ENCODE assay signal across 18 mouse cellular contexts in the genomic region with DNA sequence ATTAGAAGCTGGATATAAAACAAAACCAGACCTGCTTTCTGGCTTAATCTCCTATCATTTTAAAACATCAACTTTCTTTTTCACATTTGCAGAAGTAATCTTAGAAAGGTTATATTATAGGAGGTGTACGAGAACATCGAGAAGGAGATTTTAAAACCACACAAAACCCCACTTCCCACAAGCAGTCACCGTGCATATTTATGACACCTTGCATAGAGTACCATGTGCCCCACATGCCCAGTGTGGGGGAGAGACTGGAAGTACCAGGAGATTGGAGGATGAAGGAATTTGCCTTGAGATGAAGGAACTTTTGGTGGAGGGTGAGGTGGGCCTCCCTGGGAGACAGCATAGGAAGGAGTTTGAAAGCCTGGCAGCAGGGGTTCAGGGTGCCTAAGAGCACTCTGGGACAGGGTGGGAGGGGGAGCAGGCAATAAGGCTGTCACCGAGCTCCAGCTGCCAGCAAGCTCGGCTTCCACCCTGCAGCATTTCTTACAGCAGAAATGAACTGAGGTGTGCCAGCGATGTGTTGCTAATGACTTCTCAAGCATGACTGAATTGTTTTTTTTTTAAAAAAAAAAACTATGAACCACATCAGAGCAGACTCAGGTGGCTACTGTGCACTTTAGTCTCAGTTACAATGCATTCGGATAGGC.
DNase-seq lines count a peak whose midpoint lies in the region; ATAC-seq and TF ChIP-seq lines count a peak whose summit lies in the region.
"Had no signal": no experiment of that assay in that cellular context is flagged by ENCODE, and none has a peak within 500 bp of the region (broad histone marks: within the 10 kb centered on the region; RNA-seq: fewer than 3 reads in every experiment).

No protein-coding gene starts in this region.

- no peak overlapping the region for H3K4me2 ChIP-seq in forebrain, embryonic 16.5 days (ENCODE audit: low read length)
- H3K4me2 ChIP-seq in forebrain, embryonic 13.5 days: no peak overlapping the region
- H3K4me2 ChIP-seq: embryonic facial prominence, embryonic 13.5 days; heart, embryonic 12.5 days; liver, embryonic 13.5 days; neural tube, embryonic 12.5 days had no signal

- H3K27me3 ChIP-seq in forebrain, embryonic 16.5 days (replicated peaks; ENCODE audit: control insufficient read depth, insufficient read depth, low read length): no peaks in the 10 kb centered on the region
- no peaks in the 10 kb centered on the region for H3K27me3 ChIP-seq in forebrain, embryonic 13.5 days
- H3K27me3 ChIP-seq in Patski: no peaks in the 10 kb centered on the region
- H3K27me3 ChIP-seq: embryonic facial prominence, embryonic 13.5 days; heart, embryonic 12.5 days; liver, embryonic 13.5 days; neural tube, embryonic 12.5 days had no signal

- H3K9ac ChIP-seq in forebrain, embryonic 16.5 days (replicated peaks; ENCODE audit: low read depth, low read length): no peak overlapping the region
- H3K9ac ChIP-seq in forebrain, embryonic 13.5 days: no peak overlapping the region
- H3K9ac ChIP-seq: embryonic facial prominence, embryonic 13.5 days; heart, embryonic 12.5 days; liver, embryonic 13.5 days; neural tube, embryonic 12.5 days had no signal

- DNase-seq in Patski (ENCODE audit: low read depth, low spot score): no peak
- DNase-seq in kidney, postnatal 14 days: peak; percentile 41
- DNase-seq in urinary bladder, postnatal 4 days (ENCODE audit: low spot score in 2 of 2): no peak
- no peak for DNase-seq in cerebellum, adult 11 months
- DNase-seq: adrenal gland, postnatal 14 days; cerebellum, adult 8-10 months; gastrocnemius, postnatal 36 days; liver, embryonic 13.5 days; right cerebral cortex, postnatal 4 days; thymus, postnatal 25 days had no signal

- no peak overlapping the region for H3K27ac ChIP-seq in forebrain, embryonic 16.5 days (ENCODE audit: low read length)
- H3K27ac ChIP-seq in forebrain, embryonic 13.5 days: no peak overlapping the region
- H3K27ac ChIP-seq: embryonic facial prominence, embryonic 13.5 days; liver, embryonic 13.5 days; neural tube, embryonic 12.5 days had no signal

- H3K9me3 ChIP-seq in forebrain, embryonic 16.5 days (ENCODE audit: control insufficient read depth, low read length): no peaks in the 10 kb centered on the region
- no peaks in the 10 kb centered on the region; the same call in 1 of the 2 replicates for H3K9me3 ChIP-seq in forebrain, embryonic 13.5 days (replicated peaks)
- H3K9me3 ChIP-seq: embryonic facial prominence, embryonic 13.5 days; heart, embryonic 12.5 days; liver, embryonic 13.5 days; neural tube, embryonic 12.5 days had no signal

- no peaks in the 10 kb centered on the region; the same call in 1 of the 2 replicates for H3K4me1 ChIP-seq in forebrain, embryonic 16.5 days (replicated peaks; ENCODE audit: control insufficient read depth, insufficient read depth, low read length)
- 0 out of 2 replicates have a peak, but pooled peaks cover 5% of the 10 kb centered on the region for H3K4me1 ChIP-seq in forebrain, embryonic 13.5 days
- H3K4me1 ChIP-seq: embryonic facial prominence, embryonic 13.5 days; heart, embryonic 12.5 days; liver, embryonic 13.5 days had no signal

- in situ Hi-C loops in Patski (cut with MboI; ENCODE audit: low pct_unique_long_range_greater_than_20kb): no loop called here

- H3K36me3 ChIP-seq in forebrain, embryonic 16.5 days (ENCODE audit: control insufficient read depth, insufficient read depth): no peaks in the 10 kb centered on the region
- H3K36me3 ChIP-seq in forebrain, embryonic 13.5 days (ENCODE audit: poor library complexity, severe bottlenecking): no peaks in the 10 kb centered on the region
- H3K36me3 ChIP-seq: embryonic facial prominence, embryonic 13.5 days; heart, embryonic 12.5 days; liver, embryonic 13.5 days; neural tube, embryonic 12.5 days had no signal

- CTCF ChIA-PET in Patski (lab: Charles Lee): interaction anchor here (1.0 to 2.6 kb wide), 2 partner anchors 10 to 114 kb away, joined by 3 to 12 read pairs; no protein-coding TSS in a partner anchor

- no peak overlapping the region for H3K4me3 ChIP-seq in forebrain, embryonic 16.5 days (replicated peaks; ENCODE audit: low read length)
- H3K4me3 ChIP-seq in forebrain, embryonic 13.5 days: no peak overlapping the region
- H3K4me3 ChIP-seq: embryonic facial prominence, embryonic 13.5 days; heart, embryonic 12.5 days; liver, embryonic 13.5 days; neural tube, embryonic 12.5 days had no signal

- ATAC-seq in forebrain, embryonic 16.5 days: peak; percentile 45; the same call in 1 of the 2 replicates
- no peak for ATAC-seq in forebrain, embryonic 13.5 days
- peak; percentile 54 for ATAC-seq in Patski
- peak; percentile 72 to 89 for ATAC-seq in hematopoietic stem cell, adult 5-6 weeks (replicated peaks in 1 of 2; ENCODE audit: insufficient read depth in 1 of 2, low FRiP score in 2 of 2, low TSS enrichment in 1 of 2, low read depth in 1 of 2, poor library complexity in 2 of 2, severe bottlenecking in 2 of 2)
- ATAC-seq in CD4-positive, CD25-positive, alpha-beta regulatory T cell, adult 4 months: no peak
- ATAC-seq: lung, postnatal 0 days had no signal

- 56% methylated on average over 7 of the region's 7 CpGs for WGBS in forebrain, embryonic 16.5 days
- 74% methylated on average over 7 of the region's 7 CpGs for WGBS in forebrain, embryonic 13.5 days

- TF ChIP-seq CTCF in Patski (IDR thresholded peaks at IDR 0.05): no peak

- POLR2A ChIA-PET in Patski (lab: Charles Lee): interaction anchor here (0.7 kb wide), 1 partner anchor 364 kb away, joined by 3 read pairs; no protein-coding TSS in a partner anchor

Comparison
In these comparisons a context has a peak if more than half of its experiments do, and no peak if none do; other contexts are left out.
1. ATAC-seq: peak in forebrain, embryonic 16.5 days (single experiment), Patski (single experiment) and hematopoietic stem cell, adult 5-6 weeks (2 of 2); none in forebrain, embryonic 13.5 days (single experiment) and CD4-positive, CD25-positive, alpha-beta regulatory T cell, adult 4 months (single experiment).